Mouse (Mus musculus) embryonic facial prominence, embryonic 14.5 days (tissue): ENCODE measurements around the gene Plgrkt. TPM values are rescaled to one million over a fixed set of nuclear protein-coding genes. Genes with fewer than 3 reads are reported as not detected.

ENCODE experiments used
- ATAC-seq: fragments of 200-750 bp; cut with Nextera tagmentation; 2 replicates; pipeline ENCODE4 v1.8.0; 2017; ENCODE audit warnings: low read depth, moderate number of reproducible peaks, moderate TSS enrichment
- DNase-seq: peaks from one replicate; pipeline ENCODE4 v3.0.0-alpha.2; 2015; ENCODE audit warnings: low spot score
- H3K27ac ChIP-seq: fragments of 300-500 bp; sonication (generic); replicated peaks from 2 replicates; pipeline ENCODE4 v1.5.1; 2014; ENCODE audit warnings: low read depth, mild to moderate bottlenecking, low read length, moderate library complexity
- H3K27me3 ChIP-seq: fragments of 300-500 bp; sonication (generic); replicated peaks from 2 replicates; pipeline ENCODE4 v1.6.1; 2014; ENCODE audit warnings: low read length; ENCODE audit not compliant: control insufficient read depth, insufficient read depth
- H3K36me3 ChIP-seq: fragments of 300-500 bp; sonication (generic); 2 replicates; pipeline ENCODE4 v1.6.1; 2014; ENCODE audit warnings: low read length, mixed read lengths; ENCODE audit not compliant: control insufficient read depth, insufficient read depth
- H3K4me1 ChIP-seq: fragments of 300-500 bp; sonication (generic); 2 replicates; pipeline ENCODE4 v1.6.1; 2014; ENCODE audit warnings: antibody characterized with exemption, low read length; ENCODE audit not compliant: control insufficient read depth, insufficient read depth
- H3K4me2 ChIP-seq: fragments of 300-500 bp; sonication (generic); 2 replicates; pipeline ENCODE4 v1.6.1; 2014; ENCODE audit warnings: low read depth, mild to moderate bottlenecking, low read length, moderate library complexity, mixed read lengths
- H3K4me3 ChIP-seq: fragments of 300-500 bp; sonication (generic); 2 replicates; pipeline ENCODE4 v1.5.1; 2014; ENCODE audit warnings: low read depth, mild to moderate bottlenecking, low read length
- H3K9ac ChIP-seq: fragments of 300-500 bp; sonication (generic); 2 replicates; pipeline ENCODE4 v1.6.1; 2014; ENCODE audit warnings: low read depth, mild to moderate bottlenecking, low read length, moderate library complexity, mixed read lengths
- H3K9me3 ChIP-seq: fragments of 300-500 bp; sonication (generic); 2 replicates; pipeline ENCODE4 v1.6.1; 2016; ENCODE audit warnings: low read length; ENCODE audit not compliant: control insufficient read depth
- WGBS: fragments of 180-500 bp; shearing (Covaris S2); extraction: QIAGEN DNeasy Blood & Tissue Kit; methylation state at CpG from one replicate; pipeline ENCODE4 v1.1.7; 2014; 5-methylcytosine and 5-hydroxymethylcytosine counted together
- polyA plus RNA-seq: library from polyadenylated mRNA; unstranded; fragments of >200 nt; fragmentation: Nextera tagmentation; extraction: Ambion mirVana; gene quantifications from 2 replicates; pipeline ENCODE4 v1.2.1, GENCODE M21; 2014

The Plgrkt gene
- polyA plus RNA-seq, 1 experiment from 2014 or later: 66.9 TPM

DNA sequence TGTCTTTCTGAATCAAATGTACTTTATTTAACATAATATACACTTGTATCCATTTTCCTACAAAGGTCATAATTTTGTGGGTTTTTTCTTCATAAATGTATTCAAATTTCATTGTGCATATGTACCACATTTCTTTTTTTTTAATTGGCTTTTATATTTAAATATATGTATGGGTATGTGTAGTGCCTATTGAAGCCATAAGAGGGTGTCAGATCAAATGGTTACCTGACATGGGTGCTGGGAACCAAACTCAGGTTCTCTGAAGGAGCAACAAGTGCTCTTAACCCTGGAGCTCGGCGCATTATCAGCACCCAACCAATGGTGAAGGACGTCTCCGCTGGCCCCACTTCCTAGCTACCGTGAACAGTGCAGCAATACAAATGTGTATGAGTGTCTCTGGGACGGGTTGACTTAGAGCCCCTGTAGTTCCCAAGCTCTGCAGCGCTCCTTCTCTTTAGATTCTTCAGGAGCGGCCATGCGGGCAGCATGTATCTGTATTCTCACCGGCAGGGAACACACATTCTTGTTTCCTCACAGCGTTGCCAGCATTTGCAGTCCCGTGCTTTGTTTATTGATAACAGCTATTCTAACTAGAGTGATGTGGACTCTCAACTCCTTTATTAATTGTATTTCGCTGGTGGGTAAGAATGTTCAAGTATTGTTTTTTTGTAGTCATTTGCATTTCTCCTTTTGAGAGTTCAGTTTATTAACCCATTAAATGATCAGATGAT lies 40.2 kb downstream of the Plgrkt start:
- ATAC-seq (no peak), DNase-seq (no peak)
- 79% methylated on average over 13 of the region's 13 CpGs for WGBS
- Histone ChIP-seq H3K9ac (no peak overlapping the region), H3K27ac (no peak overlapping the region), H3K4me1 (no peaks in the 10 kb centered on the region; the same call in 1 of the 2 replicates), H3K27me3 (no peaks in the 10 kb centered on the region), H3K36me3 (no peaks in the 10 kb centered on the region), H3K4me2 (no peak overlapping the region), H3K9me3 (no peaks in the 10 kb centered on the region), H3K4me3 (no peak overlapping the region)

DNA sequence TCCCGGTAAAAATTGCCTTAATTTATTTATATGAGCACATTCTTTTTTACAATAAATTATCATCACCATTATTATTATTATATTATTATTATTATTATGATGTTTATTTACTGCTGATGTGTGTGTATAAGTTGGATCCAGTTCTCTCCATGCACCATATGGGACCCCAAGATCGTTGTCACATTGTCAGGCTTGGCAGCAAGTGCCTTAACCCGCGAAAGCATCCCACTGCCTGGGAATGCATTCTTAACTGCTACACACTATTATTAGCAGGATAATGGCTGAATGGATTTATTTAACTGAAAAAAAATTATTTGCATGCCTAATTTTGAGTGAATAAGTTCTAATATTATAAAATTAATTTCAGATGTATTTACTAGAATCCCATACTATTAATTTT lies 40.8 kb downstream of the Plgrkt start:
- Histone ChIP-seq H3K4me1 (no peaks in the 10 kb centered on the region; the same call in 1 of the 2 replicates), H3K36me3 (no peaks in the 10 kb centered on the region), H3K4me3 (no peak overlapping the region), H3K4me2 (no peak overlapping the region), H3K9me3 (no peaks in the 10 kb centered on the region), H3K9ac (no peak overlapping the region), H3K27me3 (no peaks in the 10 kb centered on the region), H3K27ac (no peak overlapping the region)
- ATAC-seq (no peak), DNase-seq (no peak)
- WGBS: 87% methylated on average over 4 of the region's 4 CpGs

DNA sequence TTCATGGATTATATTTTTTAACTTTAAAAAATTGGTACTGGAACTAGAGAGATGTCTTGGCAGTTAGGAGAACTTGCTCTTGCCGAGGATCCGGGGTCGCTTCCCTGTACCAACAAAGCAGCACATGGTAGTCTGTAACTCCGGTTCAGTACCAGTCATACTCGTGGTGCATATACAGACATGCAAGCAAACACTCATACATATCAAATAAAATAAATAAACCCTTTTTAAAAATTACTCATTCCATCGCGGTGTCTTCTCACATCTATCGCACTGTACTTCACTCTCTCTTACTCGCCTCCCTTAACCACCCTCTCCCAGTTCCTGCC lies 41.4 kb downstream of the Plgrkt start:
- Histone ChIP-seq H3K4me2 (peak overlapping the region; percentile 68), H3K36me3 (no peaks in the 10 kb centered on the region), H3K9me3 (no peaks in the 10 kb centered on the region), H3K4me3 (peak overlapping the region; percentile 41), H3K27ac (no peak overlapping the region), H3K9ac (no peak overlapping the region), H3K4me1 (no peaks in the 10 kb centered on the region; the same call in 1 of the 2 replicates), H3K27me3 (no peaks in the 10 kb centered on the region)
- WGBS: 54% methylated on average over 9 of the region's 9 CpGs
- ATAC-seq (no peak), DNase-seq (no peak)

DNA sequence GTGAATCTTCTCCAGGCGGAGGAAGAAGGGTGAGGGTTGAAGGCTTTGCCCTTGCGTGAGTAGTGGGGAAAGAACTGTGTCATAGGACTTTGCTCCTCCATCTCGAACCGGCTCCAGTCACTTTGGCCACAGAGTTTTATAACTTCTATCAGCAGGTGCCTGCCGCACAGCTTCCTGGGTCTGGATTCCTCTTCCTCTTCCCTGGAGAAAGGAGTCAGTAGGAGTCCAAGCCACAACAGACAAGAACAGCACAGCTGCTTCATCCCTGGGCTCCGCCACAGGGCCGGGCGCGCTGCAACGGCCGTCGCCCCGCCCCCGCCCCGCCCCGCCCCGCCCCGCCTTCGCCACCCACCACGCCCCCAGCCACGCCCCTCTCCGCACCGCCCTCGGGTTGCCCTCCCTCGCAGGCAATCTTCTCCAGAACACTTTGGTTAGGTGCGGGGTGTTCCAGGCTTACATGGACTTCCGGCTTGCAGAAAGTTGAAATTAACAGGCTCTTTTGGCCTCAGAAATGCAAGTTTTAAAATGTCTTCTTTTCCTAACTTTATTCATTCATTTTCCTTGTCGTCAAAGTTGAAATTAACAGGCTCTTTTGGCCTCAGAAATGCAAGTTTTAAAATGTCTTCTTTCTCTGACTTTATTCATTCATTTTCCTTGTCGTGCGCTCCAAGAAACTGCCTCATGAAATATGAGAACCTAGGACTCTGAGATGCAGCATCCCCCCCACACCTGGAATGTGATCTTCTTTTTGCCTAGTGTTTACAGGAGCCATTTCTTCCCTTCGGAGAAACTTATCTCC lies 41.9 kb downstream of the Plgrkt start, which contains the start of gene Insl6:
Gene Insl6 (minus strand): TSS at position 304 of the 799 bp plus-strand sequence.
- peak; percentile 80 for DNase-seq
- Histone ChIP-seq H3K4me1 (no peaks in the 10 kb centered on the region; the same call in 1 of the 2 replicates), H3K27me3 (no peaks in the 10 kb centered on the region), H3K4me2 (peak within 1 kb of the TSS; percentile 68), H3K27ac (no peak within 1 kb of the TSS), H3K4me3 (peak within 1 kb of the TSS; percentile 41), H3K36me3 (no peaks in the 10 kb centered on the region), H3K9me3 (no peaks in the 10 kb centered on the region), H3K9ac (peak within 1 kb of the TSS; percentile 61)
- peak; percentile 97 for ATAC-seq
- WGBS: 3% methylated on average over 25 of the region's 31 CpGs

DNA sequence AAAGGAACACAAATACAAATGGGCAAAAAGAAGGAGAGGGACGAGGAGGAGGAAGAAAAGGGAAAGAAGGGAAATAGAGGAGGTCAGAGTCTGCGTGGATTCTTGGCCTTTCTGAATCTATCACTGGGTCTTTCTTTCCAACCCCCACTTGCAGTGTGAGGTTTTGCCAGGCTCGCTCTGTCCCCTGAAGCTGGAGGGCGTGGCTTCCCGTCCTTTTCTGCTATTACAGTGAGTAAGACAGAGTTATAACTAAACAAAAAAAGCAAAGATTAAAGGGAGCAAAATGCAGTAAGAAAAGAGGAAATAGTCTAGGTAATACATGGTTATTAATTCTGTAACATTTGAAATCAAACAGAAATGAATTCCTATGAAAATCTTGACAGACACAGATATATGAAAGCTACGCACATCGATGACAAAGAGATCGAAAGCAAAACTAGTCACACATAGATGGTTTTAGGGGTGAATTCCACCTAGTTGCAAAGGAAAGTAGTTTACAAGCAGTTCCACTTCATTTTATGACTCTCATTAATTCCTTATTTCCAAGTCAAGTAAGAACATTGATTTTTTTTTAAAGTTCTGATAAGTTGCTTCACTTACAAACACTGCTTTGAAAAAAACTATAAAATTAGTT lies 43.7 kb downstream of the Plgrkt start:
- Histone ChIP-seq H3K4me1 (no peaks in the 10 kb centered on the region; the same call in 1 of the 2 replicates), H3K27me3 (no peaks in the 10 kb centered on the region), H3K9me3 (no peaks in the 10 kb centered on the region), H3K9ac (no peak overlapping the region), H3K4me3 (no peak overlapping the region), H3K36me3 (no peaks in the 10 kb centered on the region), H3K27ac (no peak overlapping the region), H3K4me2 (no peak overlapping the region)
- ATAC-seq: no peak
- no peak for DNase-seq
- 67% methylated on average over 8 of the region's 8 CpGs for WGBS

DNA sequence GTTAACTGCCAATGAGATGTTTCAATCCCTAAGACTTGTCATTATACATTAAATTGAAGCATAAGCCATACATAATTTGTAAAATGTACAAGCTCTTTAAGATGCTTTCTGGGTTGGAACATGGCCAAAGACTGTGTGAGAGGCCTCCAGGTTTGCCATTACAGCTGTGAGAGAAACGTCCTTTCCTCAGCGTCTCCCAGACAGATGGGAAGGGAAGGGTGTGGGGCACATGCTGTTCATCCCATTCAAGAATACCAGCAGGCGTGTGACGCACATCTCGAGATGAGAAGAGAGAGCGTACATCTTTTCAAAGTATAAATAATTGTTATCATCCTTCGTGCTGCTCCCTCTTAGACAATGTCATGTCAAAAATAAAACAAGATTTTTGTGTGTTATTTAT lies 54.5 kb downstream of the Plgrkt start:
- Histone ChIP-seq H3K9ac (no peak overlapping the region), H3K9me3 (peaks cover 12% of the 10 kb centered on the region), H3K4me3 (no peak overlapping the region), H3K4me2 (no peak overlapping the region), H3K4me1 (no peaks in the 10 kb centered on the region; the same call in 1 of the 2 replicates), H3K27me3 (no peaks in the 10 kb centered on the region), H3K36me3 (peaks cover 51% of the 10 kb centered on the region), H3K27ac (no peak overlapping the region)
- no peak for ATAC-seq
- peak; percentile 45 for DNase-seq
- WGBS: 64% methylated on average over 7 of the region's 7 CpGs

DNA sequence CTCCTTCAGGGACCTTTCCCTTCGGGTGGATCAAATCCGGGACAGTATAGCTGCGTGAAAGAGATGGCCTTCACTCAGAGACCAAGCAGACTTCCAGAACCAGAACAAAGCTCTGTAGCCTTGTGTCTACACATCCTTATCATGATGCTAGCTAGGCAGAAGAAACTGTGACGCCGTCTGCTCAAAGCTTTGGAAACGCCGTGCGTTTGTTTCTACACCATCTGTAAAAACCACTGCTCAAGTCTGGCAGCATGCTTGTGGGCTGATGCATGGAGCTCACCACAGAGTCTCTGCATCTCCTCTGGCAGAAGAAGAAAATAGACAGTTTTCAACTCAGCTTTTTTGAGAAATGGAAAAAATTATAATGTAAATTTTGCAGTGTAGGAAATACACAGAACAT lies 55.4 kb downstream of the Plgrkt start:
- Histone ChIP-seq H3K27ac (no peak overlapping the region), H3K4me2 (no peak overlapping the region), H3K9ac (no peak overlapping the region), H3K9me3 (peaks cover 12% of the 10 kb centered on the region), H3K4me1 (no peaks in the 10 kb centered on the region; the same call in 1 of the 2 replicates), H3K36me3 (peaks cover 51% of the 10 kb centered on the region), H3K27me3 (no peaks in the 10 kb centered on the region), H3K4me3 (no peak overlapping the region)
- DNase-seq: no peak
- ATAC-seq: no peak
- WGBS: 91% methylated on average over 8 of the region's 8 CpGs

DNA sequence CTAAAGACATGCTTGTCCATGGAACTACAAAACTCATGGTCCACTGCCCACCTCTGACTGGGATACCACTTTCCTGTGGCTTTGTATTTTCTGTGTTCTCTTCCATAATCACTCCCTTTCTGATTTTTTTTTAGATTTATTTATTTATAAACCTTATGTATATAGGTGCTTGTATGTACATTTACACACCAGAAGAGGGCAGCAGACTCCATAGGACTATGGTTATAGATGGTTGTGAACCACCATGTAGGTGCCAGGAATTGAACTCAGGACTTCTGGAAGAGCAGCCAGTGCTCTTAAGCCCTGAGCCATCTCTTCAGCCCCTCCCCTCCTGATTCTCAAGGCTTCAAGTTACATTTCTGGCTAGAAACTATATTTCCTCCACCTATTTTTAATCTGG lies 58.4 kb downstream of the Plgrkt start:
- DNase-seq (no peak), ATAC-seq (no peak)
- H3K36me3 ChIP-seq: peaks cover 51% of the 10 kb centered on the region
- H3K9ac ChIP-seq: no peak overlapping the region
- H3K4me2 ChIP-seq: no peak overlapping the region
- H3K4me3 ChIP-seq: no peak overlapping the region
- no peaks in the 10 kb centered on the region for H3K9me3 ChIP-seq
- no peaks in the 10 kb centered on the region; the same call in 1 of the 2 replicates for H3K4me1 ChIP-seq
- no peak overlapping the region for H3K27ac ChIP-seq
- no peaks in the 10 kb centered on the region for H3K27me3 ChIP-seq
